Mouse (Mus musculus) stomach, embryonic 16.5 days (tissue): ENCODE results near the gene Col12a1. TPM values are rescaled to one million over a fixed set of nuclear protein-coding genes. Genes with fewer than 3 reads are reported as not detected.

Experiments
- ATAC-seq: fragments of 200-750 bp; cut with Nextera tagmentation; 2 replicates; pipeline ENCODE4 v1.8.0; 2017; ENCODE audit warnings: moderate number of reproducible peaks, moderate TSS enrichment; ENCODE audit not compliant: insufficient read depth, low FRiP score
- H3K27ac ChIP-seq: fragments of 300-500 bp; sonication (generic); 2 replicates; pipeline ENCODE4 v1.5.1; 2014; ENCODE audit warnings: low read length
- H3K27me3 ChIP-seq: fragments of 300-500 bp; sonication (generic); 2 replicates; pipeline ENCODE4 v1.6.1; 2014; ENCODE audit warnings: low read length, control low read depth, mixed read lengths; ENCODE audit not compliant: control insufficient read depth, insufficient read depth
- H3K36me3 ChIP-seq: fragments of 300-500 bp; sonication (generic); 2 replicates; pipeline ENCODE4 v1.6.1; 2014; ENCODE audit warnings: low read length; ENCODE audit not compliant: control insufficient read depth, insufficient read depth
- H3K4me1 ChIP-seq: fragments of 300-500 bp; sonication (generic); 2 replicates; pipeline ENCODE4 v1.6.1; 2014; ENCODE audit warnings: low read length, control low read depth, mixed read lengths; ENCODE audit not compliant: control insufficient read depth, insufficient read depth
- H3K4me2 ChIP-seq: fragments of 300-500 bp; sonication (generic); 2 replicates; pipeline ENCODE4 v1.6.1; 2014; ENCODE audit warnings: low read depth, low read length, mixed read lengths
- H3K4me3 ChIP-seq: fragments of 300-500 bp; sonication (generic); replicated peaks from 2 replicates; pipeline ENCODE4 v1.5.1; 2014; ENCODE audit warnings: mild to moderate bottlenecking, low read length
- H3K9ac ChIP-seq: fragments of 300-500 bp; sonication (generic); 2 replicates; pipeline ENCODE4 v1.6.1; 2014; ENCODE audit warnings: low read length
- H3K9me3 ChIP-seq: fragments of 300-500 bp; sonication (generic); replicated peaks from 2 replicates; pipeline ENCODE4 v1.6.1; 2016; ENCODE audit warnings: low read length, control low read depth; ENCODE audit not compliant: control insufficient read depth
- WGBS: fragments of 180-500 bp; shearing (Covaris S2); extraction: QIAGEN DNeasy Blood & Tissue Kit; methylation state at CpG from one replicate; pipeline ENCODE4 v1.1.7; 2014; 5-methylcytosine and 5-hydroxymethylcytosine counted together
- polyA plus RNA-seq: library from polyadenylated mRNA; unstranded; fragments of >200 nt; fragmentation: Nextera tagmentation; extraction: Ambion mirVana; gene quantifications from 2 replicates; pipeline ENCODE4 v1.2.1, GENCODE M21; 2015

The Col12a1 gene
- polyA plus RNA-seq = 39.6 and 42.8 TPM in 2 replicates

DNA sequence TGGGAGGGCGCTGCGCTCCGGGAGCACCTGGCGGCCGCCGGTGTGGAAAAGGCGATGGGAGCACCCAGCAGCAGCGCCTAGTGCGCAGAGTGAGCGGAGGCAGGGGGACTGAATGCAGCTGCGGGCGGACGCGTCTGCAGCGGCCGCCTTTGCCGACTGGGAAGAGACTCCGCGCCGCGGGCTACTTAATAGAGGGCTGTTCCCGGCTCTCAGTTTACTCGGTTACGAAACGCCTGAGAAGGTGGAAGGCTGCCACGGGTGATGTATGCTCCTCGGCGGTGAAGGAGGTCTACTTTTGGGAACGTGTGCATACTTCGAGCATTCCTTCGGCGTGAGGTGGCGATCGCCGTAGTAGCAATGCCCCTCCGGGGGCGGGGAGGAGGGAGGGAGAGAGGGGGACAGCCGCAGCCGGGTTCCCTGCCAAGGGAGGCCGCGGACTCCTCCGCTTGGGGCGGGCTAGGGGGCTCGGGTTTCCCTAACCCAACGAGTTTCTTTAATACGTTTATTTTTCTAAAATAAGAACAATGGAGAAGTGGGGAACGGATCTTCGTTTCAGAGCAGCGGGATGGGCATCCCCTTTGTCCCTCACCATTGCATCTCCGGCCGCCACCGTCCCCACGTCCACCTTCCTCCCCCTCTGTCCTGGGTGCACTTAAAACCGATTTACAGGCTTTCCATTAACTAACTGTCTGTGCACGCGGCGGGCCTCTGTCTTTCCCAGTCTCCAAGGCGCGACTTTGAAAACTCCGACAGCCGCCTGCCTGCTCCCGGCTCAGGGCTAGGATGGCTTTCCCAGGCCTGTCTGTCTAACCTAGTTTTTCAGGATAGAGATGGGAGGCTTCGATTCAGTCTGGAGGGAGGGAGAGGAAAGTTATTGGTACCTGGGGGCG, at the start of gene Col12a1:
Gene Col12a1, minus strand, starts transcription at position 351 of the 890 bp plus-strand sequence.
- peak within 1 kb of the TSS; percentile 70 for H3K9ac ChIP-seq
- peak within 1 kb of the TSS; percentile 72 for H3K4me2 ChIP-seq
- peaks cover 20% of the 10 kb centered on the region for H3K4me1 ChIP-seq
- peak within 1 kb of the TSS; percentile 72 for H3K27ac ChIP-seq
- no peaks in the 10 kb centered on the region for H3K36me3 ChIP-seq
- ATAC-seq = peak; percentile 76
- H3K4me3 ChIP-seq = peak within 1 kb of the TSS; percentile 55
- H3K27me3 ChIP-seq = no peaks in the 10 kb centered on the region
- no peaks in the 10 kb centered on the region for H3K9me3 ChIP-seq
- under 1% methylated on average over 64 of the region's 64 CpGs for WGBS

DNA sequence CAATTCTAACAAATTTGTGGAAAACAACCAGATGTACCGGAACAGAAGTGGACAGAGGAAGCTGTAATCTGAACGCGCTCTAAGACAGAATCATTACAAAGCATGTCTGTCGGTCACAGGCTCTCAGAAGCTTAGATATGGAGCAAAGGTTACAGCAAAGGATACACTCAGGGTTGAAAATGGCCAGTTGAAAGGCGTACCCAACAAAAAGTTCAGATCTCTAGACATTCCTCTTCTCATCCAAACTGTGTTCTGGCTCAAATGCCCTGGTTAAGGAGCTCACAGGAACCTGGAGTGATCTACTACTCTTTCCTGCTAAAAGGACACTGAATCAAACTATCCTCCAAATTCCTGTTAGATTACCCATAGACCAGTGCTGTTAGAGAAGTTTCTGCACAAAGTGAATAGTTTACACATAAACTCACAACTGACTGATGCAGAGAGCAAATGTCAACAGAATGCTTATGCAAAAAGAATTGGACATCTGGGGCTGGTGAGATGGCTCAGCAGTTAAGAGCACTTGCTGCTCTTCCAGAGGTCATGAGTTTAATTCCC, 48.4 kb upstream of the Col12a1 start:
- Histone ChIP-seq H3K4me3 (no peak overlapping the region), H3K27me3 (no peaks in the 10 kb centered on the region), H3K4me1 (no peaks in the 10 kb centered on the region), H3K27ac (no peak overlapping the region), H3K4me2 (no peak overlapping the region), H3K36me3 (no peaks in the 10 kb centered on the region), H3K9ac (no peak overlapping the region), H3K9me3 (no peaks in the 10 kb centered on the region)
- 85% methylated on average over 5 of the region's 5 CpGs for WGBS
- ATAC-seq = no peak

GRCm38 (mm10) chr9:79765329-79765728, 46.7 kb upstream of the Col12a1 start:
- Histone ChIP-seq H3K4me1 (no peaks in the 10 kb centered on the region), H3K27ac (no peak overlapping the region), H3K9me3 (no peaks in the 10 kb centered on the region), H3K36me3 (no peaks in the 10 kb centered on the region), H3K27me3 (no peaks in the 10 kb centered on the region), H3K9ac (no peak overlapping the region), H3K4me2 (no peak overlapping the region), H3K4me3 (no peak overlapping the region)
- 69% methylated on average over 4 of the region's 4 CpGs for WGBS
- no peak for ATAC-seq

DNA sequence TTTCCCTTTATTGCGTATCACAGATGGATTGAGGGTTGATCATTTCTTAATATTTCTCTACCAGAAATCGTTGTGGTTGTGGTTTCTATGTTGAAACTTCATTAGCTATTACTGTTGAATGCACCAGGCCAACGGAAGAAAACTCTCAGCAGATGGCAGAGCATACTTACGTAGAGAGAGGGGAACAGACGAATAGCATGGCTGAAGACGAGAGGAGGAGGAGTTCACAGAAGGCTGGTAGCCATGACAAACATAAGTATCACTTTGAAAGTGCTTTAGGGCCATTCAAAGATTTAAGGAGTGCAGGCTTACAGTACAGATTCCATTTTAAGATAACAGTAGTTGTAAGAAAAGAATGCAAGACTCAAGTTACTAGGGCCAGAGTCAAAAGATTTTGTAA, 43.9 kb upstream of the Col12a1 start:
- Histone ChIP-seq H3K36me3 (0 out of 2 replicates have a peak, but pooled peaks cover 2% of the 10 kb centered on the region), H3K9me3 (no peaks in the 10 kb centered on the region)
- 73% methylated on average over 6 of the region's 6 CpGs for WGBS

DNA sequence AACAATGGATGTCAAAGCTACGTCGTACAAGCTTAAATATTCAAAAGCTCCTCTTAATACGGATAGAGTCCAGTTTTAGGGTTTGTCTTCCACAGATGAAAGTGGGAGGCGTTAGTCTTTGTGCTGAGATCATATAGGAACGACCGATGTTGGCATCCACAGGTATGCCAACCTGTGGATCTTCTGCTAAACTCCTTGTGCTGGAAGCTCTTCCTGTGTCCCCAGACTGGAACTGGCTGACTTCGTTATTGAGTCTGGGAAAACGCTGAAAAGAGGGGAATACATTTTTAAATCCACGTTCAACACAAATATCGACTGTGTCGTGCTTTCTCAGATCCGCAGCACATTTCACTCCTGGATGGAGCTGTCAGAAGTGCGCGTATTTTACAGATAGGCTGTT, 41.4 kb upstream of the Col12a1 start:
- Histone ChIP-seq H3K4me1 (peaks cover 11% of the 10 kb centered on the region), H3K4me2 (peak overlapping the region; percentile 60), H3K27ac (peak overlapping the region; percentile 95), H3K27me3 (no peaks in the 10 kb centered on the region), H3K9me3 (no peaks in the 10 kb centered on the region), H3K9ac (peak overlapping the region; percentile 79), H3K4me3 (peak overlapping the region; percentile 94), H3K36me3 (0 out of 2 replicates have a peak, but pooled peaks cover 6% of the 10 kb centered on the region)
- ATAC-seq = no peak
- 3% methylated on average over 14 of the region's 14 CpGs for WGBS

More for the DNA sequence above, 43.9 kb upstream of the Col12a1 start:
- Histone ChIP-seq H3K9ac (no peak overlapping the region), H3K4me1 (peaks cover 11% of the 10 kb centered on the region), H3K27ac (no peak overlapping the region), H3K27me3 (no peaks in the 10 kb centered on the region), H3K4me3 (no peak overlapping the region), H3K4me2 (no peak overlapping the region)
- ATAC-seq = no peak

GRCm38 (mm10) chr9:79759385-79760005, 40.9 kb upstream of the Col12a1 start, which contains the start of gene Cox7a2:
TSS of gene Cox7a2 (minus strand) at chr9:79759878.
- peaks cover 11% of the 10 kb centered on the region for H3K4me1 ChIP-seq
- peak; percentile 100 for ATAC-seq
- H3K9me3 ChIP-seq = no peaks in the 10 kb centered on the region
- peak within 1 kb of the TSS; percentile 94 for H3K4me3 ChIP-seq
- WGBS = under 1% methylated on average over 49 of the region's 49 CpGs
- H3K36me3 ChIP-seq = 0 out of 2 replicates have a peak, but pooled peaks cover 6% of the 10 kb centered on the region
- peak within 1 kb of the TSS; percentile 90 for H3K9ac ChIP-seq
- H3K27me3 ChIP-seq = no peaks in the 10 kb centered on the region
- H3K27ac ChIP-seq = peak within 1 kb of the TSS; percentile 95
- peak within 1 kb of the TSS; percentile 80 for H3K4me2 ChIP-seq

DNA sequence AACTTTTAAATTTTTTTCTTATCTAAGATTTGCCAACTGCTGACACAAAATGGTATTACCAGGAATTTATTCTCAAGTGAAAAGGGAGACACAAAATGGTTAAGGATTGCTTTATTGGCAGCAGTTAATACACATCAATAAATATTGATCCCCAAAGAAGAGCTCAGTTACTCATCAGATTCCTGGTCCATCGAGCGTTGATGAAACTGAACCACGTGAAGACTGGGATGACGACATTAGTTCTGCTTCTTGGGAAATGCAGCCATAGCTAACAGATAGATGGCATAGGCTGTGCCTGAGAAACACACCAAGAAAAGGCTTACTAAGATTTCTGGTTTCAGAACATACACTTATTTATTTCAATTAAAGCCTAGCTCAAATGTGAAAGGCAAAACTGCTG, 36.7 kb upstream of the Col12a1 start:
- no peak for ATAC-seq
- Histone ChIP-seq H3K27ac (no peak overlapping the region), H3K4me2 (no peak overlapping the region), H3K4me3 (no peak overlapping the region), H3K9ac (no peak overlapping the region), H3K4me1 (peaks cover 11% of the 10 kb centered on the region), H3K27me3 (no peaks in the 10 kb centered on the region), H3K36me3 (peaks cover 12% of the 10 kb centered on the region; the same call in 1 of the 2 replicates), H3K9me3 (no peaks in the 10 kb centered on the region)
- WGBS = 93% methylated on average over 4 of the region's 4 CpGs

DNA sequence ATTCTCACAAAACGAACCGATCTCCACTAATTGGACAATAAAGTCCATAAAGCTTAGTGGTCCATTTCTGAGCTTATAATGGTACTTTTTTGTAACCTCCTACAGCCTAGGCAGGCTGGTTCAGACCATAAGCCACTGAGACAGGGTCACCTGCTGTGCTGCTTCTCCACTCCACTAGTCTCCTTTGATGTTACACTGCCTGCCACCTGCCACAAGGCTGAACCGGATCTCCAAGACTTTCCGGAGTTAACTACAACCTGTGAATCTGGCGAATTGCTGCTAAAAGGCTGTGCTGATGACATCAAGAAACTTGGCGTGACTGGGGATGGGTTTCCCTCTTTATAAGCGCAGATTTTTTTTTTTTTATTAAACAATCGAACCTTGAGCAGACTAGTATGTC, 33.2 kb upstream of the Col12a1 start:
- Histone ChIP-seq H3K27ac (no peak overlapping the region), H3K4me3 (no peak overlapping the region), H3K4me2 (no peak overlapping the region), H3K9me3 (no peaks in the 10 kb centered on the region), H3K36me3 (peaks cover 6% of the 10 kb centered on the region; the same call in 1 of the 2 replicates), H3K4me1 (no peaks in the 10 kb centered on the region), H3K9ac (no peak overlapping the region), H3K27me3 (no peaks in the 10 kb centered on the region)
- ATAC-seq = no peak
- WGBS = 79% methylated on average over 8 of the region's 8 CpGs

DNA sequence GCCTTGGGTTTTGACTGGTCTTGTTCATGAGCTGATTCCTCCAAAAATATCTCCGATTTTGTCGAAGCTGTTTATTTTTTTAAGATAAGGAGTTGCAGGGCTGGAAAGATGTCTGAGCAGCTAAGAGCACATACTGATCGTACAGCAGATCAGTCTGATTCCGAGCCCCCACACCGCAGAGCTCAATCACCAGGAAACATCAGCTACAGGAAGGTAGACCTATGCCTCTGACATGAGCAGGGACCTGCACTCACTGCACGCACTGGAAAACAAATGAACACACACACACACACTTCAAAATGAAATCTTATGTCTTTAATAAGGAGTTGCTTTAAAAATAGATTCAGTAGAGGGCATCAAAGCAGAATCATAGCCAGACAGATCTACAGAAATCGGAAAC, 32.1 kb upstream of the Col12a1 start:
- Histone ChIP-seq H3K27ac (no peak overlapping the region), H3K27me3 (no peaks in the 10 kb centered on the region), H3K9me3 (no peaks in the 10 kb centered on the region), H3K4me1 (no peaks in the 10 kb centered on the region), H3K4me3 (no peak overlapping the region), H3K4me2 (no peak overlapping the region), H3K36me3 (peaks cover 6% of the 10 kb centered on the region; the same call in 1 of the 2 replicates), H3K9ac (no peak overlapping the region)
- no peak for ATAC-seq
- 55% methylated on average over 7 of the region's 7 CpGs for WGBS
